Mouse (Mus musculus): ENCODE data around the gene Olfr544.

- TF ChIP-seq CTCF (IDR thresholded peaks at IDR 0.05; ENCODE audit: control insufficient read depth, insufficient read depth, insufficient read length) (no peak), USF1 (IDR thresholded peaks at IDR 0.05; ENCODE audit: low read depth) (no peak)
Measured at GRCm38 (mm10) chr7:102477377-102477776, 10.7 kb downstream of the Olfr544 start.
